Mouse (Mus musculus) urinary bladder, adult 2 months (tissue): ENCODE results near the gene Lipt1. TPM values are rescaled to one million over a fixed set of nuclear protein-coding genes. Genes with fewer than 3 reads are reported as not detected.

Experiments used
- DNase-seq: peaks from one replicate; pipeline ENCODE4 v3.0.0; 2022; ENCODE audit warnings: low spot score
- polyA plus RNA-seq: library from polyadenylated mRNA; depleted of rRNA; stranded (reverse); fragments of >200 nt; gene quantifications from 2 replicates; pipeline ENCODE4 v1.2.3, GENCODE M21; 2012; rRNA removed

Gene Lipt1
- polyA plus RNA-seq: 6.5 and 6.6 TPM in 2 replicates

DNA sequence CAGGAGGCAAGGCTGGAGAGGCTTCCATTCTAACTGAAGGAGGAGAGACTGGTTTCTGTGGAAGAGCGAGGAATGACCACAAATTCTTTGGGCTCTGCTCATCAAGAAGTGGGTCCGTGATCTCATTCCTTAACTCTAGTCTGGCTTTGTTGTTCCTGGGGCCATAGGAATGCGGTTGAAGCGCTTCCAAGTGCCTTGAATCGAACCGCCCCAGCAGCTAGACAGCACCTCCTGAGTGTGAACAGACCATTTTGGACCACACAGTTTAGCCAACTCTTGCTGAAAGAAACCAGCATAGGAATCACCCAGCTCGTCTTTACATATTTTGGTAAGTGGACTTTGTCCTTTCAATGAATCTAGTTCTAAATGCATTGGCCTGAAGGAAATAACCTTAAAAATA, at the start of gene Lipt1:
Gene Lipt1, plus strand, starts transcription at position 35 of the 400 bp plus-strand sequence.
- no peak for DNase-seq

DNA sequence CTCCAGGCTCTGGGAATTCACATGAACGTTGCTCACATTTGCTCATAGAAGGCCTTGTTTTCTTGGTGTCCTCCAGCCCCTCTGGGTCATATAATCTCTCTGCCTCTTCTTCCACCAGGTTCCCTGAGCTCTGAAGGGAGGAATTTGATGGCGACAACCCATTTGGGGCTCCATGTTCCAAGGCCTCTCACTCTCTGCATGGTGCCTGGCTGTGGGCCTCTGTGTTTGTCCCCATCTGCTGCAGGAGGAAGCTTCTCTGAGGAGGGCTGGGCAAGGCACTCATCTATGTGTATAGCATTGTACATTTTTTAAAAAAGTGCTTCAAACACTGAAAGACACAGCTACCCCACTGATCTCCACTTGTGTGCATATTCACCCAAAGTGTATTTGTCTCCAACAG, 39.9 kb upstream of the Lipt1 start:
- DNase-seq: no peak

DNA sequence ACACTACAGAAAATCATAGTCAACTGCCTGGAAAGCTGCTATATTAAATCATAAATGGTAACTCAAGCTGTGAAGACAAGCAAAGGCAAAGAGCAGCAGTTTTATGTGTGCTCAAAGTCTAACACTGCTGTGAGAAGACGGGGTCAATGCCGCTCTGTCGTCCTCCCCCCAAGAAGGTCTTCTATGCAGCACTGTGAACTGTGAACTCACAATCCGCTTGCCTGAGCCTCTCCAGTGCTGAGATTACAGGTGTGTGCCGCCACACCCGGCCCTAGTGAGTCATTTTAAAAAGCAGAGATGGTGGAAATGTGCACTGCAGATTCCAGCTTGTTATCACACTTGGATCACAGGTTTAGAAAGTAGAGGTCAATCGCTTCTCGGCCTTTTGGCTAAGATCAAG, 24.7 kb upstream of the Lipt1 start:
- DNase-seq: no peak

DNA sequence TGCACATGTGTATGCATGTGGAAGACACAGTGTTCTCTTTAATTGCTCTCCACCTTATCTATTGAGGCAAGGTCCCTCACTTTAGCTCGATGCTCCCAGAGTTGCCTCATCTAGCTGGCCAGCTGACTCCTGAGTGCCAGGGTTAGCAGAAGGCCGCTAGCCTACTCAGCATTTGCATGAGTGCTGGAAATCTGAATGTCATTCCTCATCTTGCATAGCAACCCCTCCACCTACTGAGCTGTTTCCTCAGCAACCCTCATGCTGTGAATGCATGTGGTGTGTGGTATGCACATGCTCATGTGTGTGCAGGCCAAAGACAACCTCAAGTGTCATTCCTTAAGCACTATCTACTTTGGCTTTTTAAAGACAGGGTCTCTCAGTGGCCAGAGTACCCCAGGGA, 20.8 kb upstream of the Lipt1 start:
- DNase-seq: no peak

DNA sequence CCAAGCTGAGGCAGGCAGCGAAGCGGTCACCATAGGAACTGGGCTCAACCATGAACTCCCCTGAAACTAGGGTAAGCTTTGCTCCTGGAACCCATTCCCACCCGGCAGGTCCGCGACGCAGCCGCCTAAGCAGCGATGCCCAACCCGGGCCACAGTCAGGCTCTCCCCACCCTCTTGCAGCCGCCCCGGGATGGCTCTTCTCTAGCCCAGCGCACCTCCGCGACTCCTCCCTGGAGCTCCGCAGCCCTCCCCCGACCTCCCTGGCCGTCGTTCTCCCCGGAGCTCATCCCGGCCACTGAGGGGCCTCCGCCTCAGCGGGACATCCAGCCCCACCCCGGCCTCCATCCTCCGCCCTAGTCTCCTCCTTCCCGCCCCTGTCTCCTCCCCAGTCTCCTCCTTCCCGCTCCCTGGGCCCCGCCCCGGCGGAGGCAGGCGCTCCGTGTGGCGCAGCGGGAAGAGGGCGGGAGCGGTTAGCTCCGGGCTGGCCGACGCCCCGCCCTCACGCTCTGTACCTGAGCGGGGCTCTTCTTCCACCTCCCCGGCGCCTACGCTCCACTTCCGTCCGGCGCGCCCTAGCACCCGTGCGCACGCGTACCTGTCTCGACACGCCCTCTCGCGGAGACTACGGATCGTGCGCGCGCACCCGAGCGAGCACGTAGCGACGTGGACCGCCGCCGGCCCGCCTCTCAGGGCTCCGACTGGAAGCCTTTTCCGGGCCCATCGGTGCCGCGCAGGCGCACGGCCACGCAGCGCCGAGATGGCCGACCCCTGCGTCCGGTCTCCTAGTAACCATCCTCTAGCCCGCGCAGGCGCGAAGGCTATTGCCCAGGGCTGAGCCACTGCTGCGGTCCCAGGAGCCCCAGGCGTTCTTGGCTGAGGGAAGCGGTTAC, 6.8 kb upstream of the Lipt1 start:
- DNase-seq: peak; percentile 96

DNA sequence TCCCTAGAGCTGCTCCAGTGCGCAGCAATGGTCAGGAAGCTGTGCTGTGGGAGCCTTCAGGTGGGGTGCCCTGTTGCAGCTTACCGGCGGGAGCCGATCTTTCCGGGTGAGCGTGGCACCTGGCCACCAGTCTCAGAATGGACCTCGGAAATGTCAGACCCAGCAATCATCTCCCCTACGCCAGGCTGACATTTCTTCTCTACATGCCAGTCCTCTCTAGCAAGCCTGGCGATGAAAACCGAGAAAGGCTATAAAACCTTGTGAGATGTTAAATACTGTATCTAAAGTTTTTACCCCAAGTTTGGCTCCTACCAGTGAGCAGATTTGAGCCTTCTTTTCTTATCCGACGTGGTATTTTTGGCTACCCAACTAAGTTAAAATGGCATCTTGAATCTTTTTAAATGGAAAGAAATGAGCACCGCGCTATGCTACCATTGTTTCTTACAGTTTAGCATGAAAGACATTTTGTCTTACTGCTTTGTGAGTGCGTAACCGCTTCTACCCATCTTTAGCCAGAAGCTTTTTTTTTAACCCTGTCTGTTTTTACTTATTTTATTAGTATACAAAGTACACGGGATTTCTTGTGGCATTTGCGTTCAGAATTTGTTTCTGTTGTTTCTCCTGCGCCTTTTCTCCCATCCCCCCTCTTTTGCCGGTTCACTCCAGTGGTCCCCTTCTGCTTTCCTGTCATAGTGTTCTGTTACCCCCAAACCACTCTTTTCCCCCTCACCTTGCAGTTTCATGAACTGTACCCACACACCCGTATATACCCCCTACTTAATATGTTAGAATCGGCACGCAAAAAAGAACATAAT, 5.9 kb upstream of the Lipt1 start:
- DNase-seq: no peak

DNA sequence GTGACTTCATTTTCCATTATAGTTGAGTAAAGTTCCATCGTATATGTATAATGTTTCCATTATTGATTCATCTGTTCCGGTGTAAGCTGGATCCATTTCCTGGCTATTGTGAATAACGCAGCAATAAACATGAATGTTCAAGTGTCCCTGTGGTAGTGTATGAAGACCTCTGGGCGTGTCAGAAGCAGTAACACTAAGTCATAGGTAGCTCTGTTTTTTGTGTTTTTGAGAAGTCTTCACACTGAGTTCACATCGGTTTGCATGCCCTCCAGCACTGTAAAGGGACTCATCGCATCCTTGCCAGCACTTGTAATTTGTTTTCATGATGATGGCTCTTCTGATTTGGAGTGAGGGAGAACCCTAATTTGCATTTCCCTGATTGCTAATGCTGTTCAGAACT, 5.3 kb upstream of the Lipt1 start, which contains the start of gene Tsga10:
Gene Tsga10, minus strand, starts transcription at position 144 of the 400 bp plus-strand sequence.
- DNase-seq: no peak

DNA sequence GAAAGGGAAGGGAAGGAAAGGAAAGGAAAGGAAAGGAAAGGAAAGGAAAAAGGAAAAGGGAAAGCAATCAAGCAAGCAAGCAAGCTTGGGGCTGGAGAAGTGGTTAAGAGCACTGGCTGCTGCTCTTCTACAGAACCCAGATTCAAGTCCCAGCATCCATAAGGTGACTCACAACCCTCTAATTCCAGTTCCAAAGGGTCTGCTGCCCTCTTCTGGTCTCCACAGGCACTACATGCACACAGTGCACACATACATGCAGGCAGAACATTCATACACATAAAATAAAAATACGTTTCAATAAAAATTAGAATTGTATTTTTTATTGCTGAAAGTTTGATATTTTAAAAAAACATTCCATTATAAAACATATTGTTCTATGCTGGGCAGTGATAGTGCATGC, 4.5 kb upstream of the Lipt1 start:
- no peak for DNase-seq

DNA sequence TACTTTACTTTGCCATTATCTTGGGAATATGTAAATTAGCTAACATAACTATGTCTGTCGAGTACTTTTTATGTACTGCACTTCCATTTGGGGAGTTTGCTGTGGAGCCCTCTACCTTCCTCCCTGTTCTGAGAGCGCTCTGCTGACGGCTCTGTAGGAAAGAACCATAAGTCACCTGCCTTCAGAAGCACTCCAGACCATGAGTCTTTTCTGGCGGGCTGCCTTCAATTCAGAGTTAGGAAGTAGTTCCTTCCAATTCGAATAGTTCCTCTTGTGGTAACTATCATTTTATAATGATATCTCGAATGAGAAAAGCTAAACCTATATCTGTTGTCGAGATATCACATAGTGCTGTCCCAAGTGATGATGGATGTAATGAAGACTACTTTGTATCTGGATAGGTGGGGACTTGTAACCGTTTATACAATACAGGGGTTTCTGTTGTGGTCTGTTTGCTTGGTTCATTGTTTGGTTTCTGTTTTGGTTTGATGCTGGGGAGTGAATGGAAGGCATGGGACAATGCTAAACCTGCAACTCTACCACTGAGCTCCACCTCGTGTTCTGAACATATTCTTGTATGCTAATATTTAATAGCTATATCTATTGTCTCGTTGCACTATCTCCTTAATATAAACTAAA, 3.7 kb upstream of the Lipt1 start:
- DNase-seq: no peak

DNA sequence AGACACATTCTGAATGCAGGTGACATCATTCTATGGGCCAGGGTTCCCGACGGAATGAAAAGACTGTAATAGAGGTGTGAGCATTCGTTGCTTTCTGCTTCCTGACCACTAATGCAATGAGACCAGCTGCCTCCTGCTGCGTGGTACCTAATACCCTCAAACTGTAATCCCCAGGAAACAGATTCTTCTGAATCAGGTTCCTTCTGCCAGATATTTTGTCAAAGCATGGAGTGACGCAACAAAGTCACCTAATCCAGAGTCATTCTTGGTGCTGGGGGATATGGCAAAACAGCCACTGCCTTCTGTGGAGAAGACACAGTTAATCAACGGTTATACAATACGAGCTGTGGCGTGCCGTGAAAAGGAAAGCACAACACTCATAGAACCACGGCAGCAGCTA, 2.9 kb upstream of the Lipt1 start:
- no peak for DNase-seq

DNA sequence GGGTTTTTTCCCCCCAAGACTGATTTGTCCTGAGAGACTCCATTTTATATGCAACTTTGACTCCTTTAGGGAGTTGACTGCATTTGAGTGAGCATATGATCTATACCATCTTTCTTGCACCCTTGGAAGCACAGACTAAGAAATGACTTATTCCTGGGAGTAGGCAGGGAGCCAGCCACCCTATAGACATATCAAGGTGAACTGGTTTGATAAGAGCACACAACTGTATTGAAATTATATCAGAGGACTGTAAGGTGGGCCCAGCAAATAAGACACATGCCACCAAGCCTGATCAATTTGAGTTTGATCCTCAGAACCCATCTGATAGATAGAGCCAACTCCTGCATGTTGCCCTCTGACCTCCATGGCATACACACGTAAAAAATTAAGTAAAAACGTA, 2.2 kb upstream of the Lipt1 start:
- no peak for DNase-seq

DNA sequence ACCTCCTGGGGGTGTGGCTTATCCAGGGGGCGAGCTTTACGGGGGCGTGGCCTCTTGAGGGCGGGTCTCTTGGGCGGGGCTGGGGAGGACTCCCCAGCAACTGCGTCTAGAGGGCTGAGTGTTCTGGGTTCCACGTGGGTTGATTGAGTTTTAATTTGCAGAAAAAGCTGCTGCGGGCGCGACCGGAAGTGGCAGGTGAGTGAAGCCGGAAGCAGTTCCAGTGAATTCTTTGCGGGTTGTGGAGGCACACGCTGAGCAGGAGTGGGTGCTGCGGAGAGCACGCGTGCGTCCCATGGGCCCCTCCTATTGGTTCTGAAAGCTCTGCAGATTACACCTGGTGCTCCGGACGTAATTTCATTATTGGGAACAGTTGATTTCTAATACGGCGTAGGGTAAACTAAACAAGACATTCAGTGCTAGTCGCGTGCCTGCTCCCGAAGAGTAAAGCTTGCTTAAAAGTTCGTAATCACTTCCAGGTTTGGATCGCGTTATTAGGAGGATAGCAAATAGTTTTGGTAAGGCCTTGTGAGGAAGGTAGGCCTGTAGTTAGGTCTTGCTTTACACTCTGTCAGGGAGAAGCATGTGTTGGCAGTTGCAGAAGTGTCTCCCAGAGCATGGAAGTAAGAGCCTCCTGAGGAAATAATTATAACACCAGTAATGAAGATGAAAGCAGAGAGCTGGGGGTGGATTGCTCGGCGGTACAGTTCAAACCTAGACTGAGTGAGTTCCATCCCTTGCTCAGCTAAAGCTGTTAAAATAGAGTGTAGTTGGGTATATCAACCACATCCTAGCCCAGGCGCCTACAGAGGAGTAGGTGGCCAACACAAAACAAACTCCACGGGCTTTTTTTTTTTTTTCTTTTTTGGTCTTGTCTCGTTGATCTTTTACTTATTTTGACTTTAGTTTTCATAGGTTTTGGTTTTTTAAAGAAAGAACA, 861 bp downstream of the Lipt1 start:
- peak; percentile 42 for DNase-seq

DNA sequence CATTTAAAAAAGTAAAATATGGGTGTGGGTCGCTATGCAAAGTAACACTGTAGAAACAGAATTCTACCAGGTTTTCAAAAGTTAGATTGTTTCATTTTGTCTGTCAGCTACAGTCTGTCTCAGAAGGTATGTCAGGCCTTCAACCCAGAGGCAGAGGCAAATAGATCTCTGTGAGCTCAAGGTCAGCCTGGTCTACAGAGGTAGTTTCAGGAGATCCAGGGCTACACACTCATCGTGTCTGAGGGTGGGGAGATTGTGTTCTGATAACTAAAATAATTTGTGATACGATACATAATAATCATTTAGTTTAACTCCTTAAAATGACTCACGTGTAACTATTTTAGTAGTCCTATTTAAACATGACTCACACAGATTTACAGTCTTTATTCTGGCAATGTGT, 1.6 kb downstream of the Lipt1 start:
- no peak for DNase-seq

DNA sequence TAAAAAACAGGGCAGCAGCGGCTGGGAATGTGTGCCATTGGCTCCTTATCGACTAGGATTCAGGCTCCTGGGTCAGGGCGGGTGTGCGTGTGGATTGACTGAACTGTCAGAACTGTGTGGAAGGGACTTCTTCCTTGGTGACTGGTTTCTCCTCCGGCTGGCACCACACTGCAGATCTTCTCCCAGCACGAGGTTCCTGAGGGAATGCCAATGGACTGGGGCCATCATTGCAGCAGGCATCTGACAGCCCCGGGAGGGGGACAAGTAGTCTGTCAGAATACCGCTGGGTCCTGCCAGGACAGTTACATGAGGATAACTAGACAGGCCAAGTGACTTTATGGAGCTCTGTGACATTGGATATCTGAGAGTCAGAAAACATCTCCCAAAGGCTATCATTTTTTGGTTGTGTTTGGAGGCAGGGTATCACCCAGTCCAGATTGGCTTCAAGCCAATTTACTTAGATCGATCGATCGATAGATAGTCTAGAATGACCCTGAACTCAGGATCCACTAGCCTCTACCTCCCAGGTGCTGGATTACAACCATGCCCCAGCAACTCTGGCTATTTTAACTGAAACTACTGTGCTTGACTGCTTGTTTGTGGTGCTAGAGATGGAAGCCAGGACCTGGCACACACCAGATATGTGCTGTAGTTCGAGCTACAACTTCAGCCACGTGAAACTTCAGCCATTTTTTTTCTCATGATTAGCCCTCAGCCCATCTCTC, 6.4 kb downstream of the Lipt1 start:
- DNase-seq: no peak

DNA sequence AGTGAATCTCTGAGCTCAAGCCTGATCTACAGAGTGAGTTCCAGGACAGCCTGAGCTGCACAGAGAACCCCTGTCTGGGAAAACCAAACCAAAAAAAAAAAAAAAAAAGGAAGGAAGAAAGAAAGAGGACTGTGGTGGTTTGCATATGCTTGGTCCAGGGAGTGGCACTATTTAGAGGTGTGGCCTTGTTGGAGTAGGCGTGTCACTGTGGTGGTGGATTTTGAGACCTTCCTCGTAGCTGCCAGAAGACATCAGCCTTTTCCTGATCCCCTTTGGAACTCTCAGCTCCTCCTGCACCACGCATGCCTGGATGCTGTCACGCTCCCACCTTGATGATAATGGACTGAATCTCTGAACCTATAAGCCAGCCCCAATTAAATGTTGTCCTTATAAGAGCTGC, 11.9 kb downstream of the Lipt1 start:
- no peak for DNase-seq

DNA sequence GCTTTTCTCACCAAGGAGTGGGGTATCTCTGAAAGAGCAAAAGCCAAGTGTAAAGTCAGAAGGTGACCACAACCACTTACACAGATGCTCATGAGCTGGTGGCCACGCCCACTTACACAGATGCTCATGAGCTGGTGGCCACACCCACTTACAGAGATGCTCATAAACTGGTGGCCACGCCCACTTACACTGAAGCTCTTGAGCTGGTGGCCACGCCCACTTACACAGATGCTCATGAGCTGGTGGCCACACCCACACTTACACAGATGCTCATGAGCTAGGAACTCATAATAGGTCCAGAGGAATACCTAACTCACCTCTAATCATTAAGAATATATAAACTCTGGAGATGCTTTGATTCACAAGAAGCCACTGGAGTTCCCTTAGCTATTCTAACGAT, 12.9 kb downstream of the Lipt1 start:
- DNase-seq: no peak

DNA sequence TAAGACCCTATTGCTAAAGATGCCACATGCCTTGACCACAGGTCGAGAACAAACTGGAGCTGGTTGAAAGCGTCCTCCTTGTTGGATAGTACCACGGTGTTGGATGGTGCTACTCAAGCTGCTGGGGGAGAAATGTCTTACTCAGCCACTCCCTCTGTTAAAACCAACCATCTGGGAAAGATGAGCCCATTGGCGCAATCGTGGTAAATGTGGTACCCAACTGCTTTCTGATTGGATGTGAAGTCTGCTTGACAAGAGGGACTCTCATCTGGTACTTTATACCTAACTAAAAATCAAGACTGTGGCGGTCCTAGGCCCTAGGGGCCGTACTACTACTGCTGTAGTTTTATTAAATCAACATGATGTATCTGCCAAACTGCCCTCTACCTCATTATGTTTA, 17.7 kb downstream of the Lipt1 start:
- no peak for DNase-seq

DNA sequence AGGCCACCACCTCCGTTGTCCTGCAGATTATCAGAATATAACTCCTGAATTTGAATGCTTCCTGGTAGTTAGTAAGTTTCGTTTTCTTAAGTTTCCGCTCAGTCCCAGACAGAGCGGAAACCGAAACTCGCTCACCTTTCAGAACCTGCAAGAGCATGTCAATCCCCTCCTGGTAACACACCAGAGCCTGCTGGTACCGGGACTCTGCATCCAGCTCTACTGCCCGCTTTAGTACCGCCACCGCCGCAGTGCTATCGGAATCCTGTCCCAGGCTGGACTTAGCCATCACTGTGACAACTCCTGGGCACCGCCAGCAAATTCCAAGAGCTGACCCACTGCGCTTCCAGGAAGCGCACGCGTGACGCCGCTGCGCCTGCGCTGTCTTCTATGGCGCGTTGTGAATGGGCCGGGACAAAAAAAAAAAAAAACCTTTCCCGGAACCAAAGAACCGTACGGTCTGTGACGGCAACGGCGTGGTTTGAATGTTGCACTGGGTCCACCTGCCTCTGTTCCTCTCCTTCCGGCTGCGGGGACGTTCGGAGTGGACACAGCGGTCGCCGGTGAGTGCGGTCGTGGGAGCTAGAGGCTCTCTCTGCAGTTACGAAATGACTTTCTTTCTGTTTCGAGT, 18.6 kb downstream of the Lipt1 start, which contains the start of the genes Mitd1 and Mrpl30:
Gene Mitd1, minus strand, starts transcription at position 387 of the 628 bp plus-strand sequence.
Gene Mrpl30, plus strand, starts transcription at position 453 of the 628 bp plus-strand sequence.
- peak; percentile 73 for DNase-seq

DNA sequence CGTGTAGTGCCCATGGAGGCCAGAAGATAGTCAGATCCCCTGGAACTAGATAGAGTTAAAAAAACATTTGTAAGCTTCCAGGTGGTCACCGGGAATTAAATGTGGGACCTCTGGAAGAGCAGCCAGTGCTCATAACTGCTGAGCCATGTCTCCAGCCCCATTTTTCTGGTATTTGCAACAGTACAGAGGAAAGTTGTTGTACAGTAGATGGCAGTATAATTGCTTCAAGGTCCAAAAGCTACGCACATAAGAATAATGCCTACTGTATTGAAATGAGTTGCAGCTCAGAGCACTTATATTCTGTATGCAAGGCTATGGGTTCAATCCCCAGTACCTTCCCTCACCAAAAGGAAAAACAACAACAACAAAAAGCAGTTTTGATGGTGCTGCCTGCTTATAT, 19.9 kb downstream of the Lipt1 start:
- no peak for DNase-seq

DNA sequence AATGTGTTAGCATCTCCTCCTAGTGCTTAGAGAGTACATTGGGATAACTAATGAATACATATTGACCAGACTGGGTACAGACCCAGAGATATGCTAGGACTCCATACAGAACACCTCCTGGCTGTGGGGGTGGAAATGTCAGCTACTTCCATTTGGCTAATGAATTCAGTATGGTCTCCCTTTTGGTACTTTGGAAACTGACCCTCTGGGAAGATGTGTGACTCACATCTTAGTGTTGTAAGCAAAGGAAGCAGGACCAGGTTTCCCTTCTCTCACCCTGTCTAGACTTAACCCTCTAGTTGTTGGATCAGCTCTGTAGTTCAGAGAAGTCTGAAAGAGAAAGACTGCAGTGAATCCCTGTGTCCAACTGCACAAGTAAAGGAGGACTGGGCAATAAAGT, 23.1 kb downstream of the Lipt1 start:
- no peak for DNase-seq
